Mouse (Mus musculus) olfactory bulb, adult 2 months (tissue): ENCODE measurements around the gene Ptpn6.

Experiments
- CTCF ChIP-seq: fragments of 200-500 bp; IDR thresholded peaks from 2 replicates; pipeline ENCODE4 v1.5.1; 2012; ENCODE audit warnings: low read depth, mild to moderate bottlenecking, low read length, moderate library complexity; ENCODE audit not compliant: insufficient read depth
- POLR2A ChIP-seq: fragments of 200-500 bp; IDR thresholded peaks from 2 replicates; pipeline ENCODE4 v1.6.1; 2012; ENCODE audit warnings: mild to moderate bottlenecking, low read depth, low read length, moderate library complexity; ENCODE audit not compliant: insufficient read depth

- TF ChIP-seq POLR2A: no peak
- no peak for TF ChIP-seq CTCF
Measured at GRCm38 (mm10) chr6:124690517-124690916, 48.0 kb downstream of the Ptpn6 start.
